Mouse (Mus musculus): ENCODE results near the gene Fbxl13. TPM values are rescaled to one million over a fixed set of nuclear protein-coding genes. Genes with fewer than 3 reads are reported as not detected.

The Fbxl13 gene
- polyA plus RNA-seq, 1 experiment = 0.19 TPM

GRCm38 (mm10) chr5:21529110-21529720 lies 116.2 kb downstream of the Fbxl13 start:
- H3K4me2 ChIP-seq (ENCODE audit: low read depth) = peak overlapping the region; percentile 90
- H3K79me2 ChIP-seq (ENCODE audit: control insufficient read depth, insufficient read depth) = no peaks in the 10 kb centered on the region
- no peak overlapping the region for H3ac ChIP-seq (ENCODE audit: control insufficient read depth, insufficient read length)
- TF ChIP-seq MYOG (IDR thresholded peaks at IDR 0.05; ENCODE audit: control insufficient read depth in 1 of 3, insufficient read depth in 1 of 3, insufficient read length in 2 of 3, low read depth in 2 of 3) = no peak
- peak in 1 of 3 experiments; percentile 13 for TF ChIP-seq MYOD1 (IDR thresholded peaks at IDR 0.05; ENCODE audit: control insufficient read depth in 1 of 3, insufficient read length in 2 of 3, low read depth in 2 of 3)
- no peak overlapping the region for H3K4me3 ChIP-seq
- H3K27me3 ChIP-seq (ENCODE audit: control insufficient read depth, insufficient read depth, insufficient read length) = no peaks in the 10 kb centered on the region
- no peaks in the 10 kb centered on the region for H3K36me3 ChIP-seq (ENCODE audit: control insufficient read depth, insufficient read depth)

- H3K4me2 ChIP-seq (ENCODE audit: low read depth) = peak overlapping the region; percentile 90
- peak; percentile 68 to 97 (median 97) for TF ChIP-seq MYOD1 (IDR thresholded peaks at IDR 0.05; ENCODE audit: control insufficient read depth in 1 of 3, insufficient read length in 2 of 3, low read depth in 2 of 3)
- no peak for TF ChIP-seq E2F4 (IDR thresholded peaks at IDR 0.05; ENCODE audit: insufficient read depth)
- TF ChIP-seq SRF (IDR thresholded peaks at IDR 0.05; ENCODE audit: control insufficient read depth, insufficient read length, low read depth) = no peak
- peak; percentile 26 to 72 (median 32) for TF ChIP-seq MYOG (IDR thresholded peaks at IDR 0.05; ENCODE audit: control insufficient read depth in 1 of 3, insufficient read depth in 1 of 3, insufficient read length in 2 of 3, low read depth in 2 of 3)
- no peak for TF ChIP-seq REST (IDR thresholded peaks at IDR 0.05; ENCODE audit: insufficient read depth, insufficient read length)
- peak; percentile 72 for TF ChIP-seq TCF12 (IDR thresholded peaks at IDR 0.05; ENCODE audit: insufficient read depth, poor library complexity, severe bottlenecking)
- TF ChIP-seq TCF3 (IDR thresholded peaks at IDR 0.05; ENCODE audit: insufficient read length, low read depth) = peak; percentile 69
- no peaks in the 10 kb centered on the region for H3K27me3 ChIP-seq (ENCODE audit: control insufficient read depth, insufficient read depth, insufficient read length)
Measured at GRCm38 (mm10) chr5:21528068-21528842, 117.2 kb downstream of the Fbxl13 start.

GRCm38 (mm10) chr5:21527488-21527911 lies 117.9 kb downstream of the Fbxl13 start:
- Histone ChIP-seq H3K4me2 (ENCODE audit: low read depth) (peak overlapping the region; percentile 90), H3K4me3 (no peak overlapping the region), H3K36me3 (ENCODE audit: control insufficient read depth, insufficient read depth) (no peaks in the 10 kb centered on the region), H3K27me3 (ENCODE audit: control insufficient read depth, insufficient read depth, insufficient read length) (no peaks in the 10 kb centered on the region), H3K79me2 (ENCODE audit: control insufficient read depth, insufficient read depth) (no peaks in the 10 kb centered on the region), H3ac (ENCODE audit: control insufficient read depth, insufficient read length) (no peak overlapping the region)
- TF ChIP-seq POLR2A (IDR thresholded peaks at IDR 0.05; ENCODE audit: insufficient read length, low read depth) = no peak
- TF ChIP-seq MYOD1 (IDR thresholded peaks at IDR 0.05; ENCODE audit: control insufficient read depth in 1 of 3, insufficient read length in 2 of 3, low read depth in 2 of 3) = peak in 1 of 3 experiments; percentile 30
- TF ChIP-seq MYOG (IDR thresholded peaks at IDR 0.05; ENCODE audit: control insufficient read depth in 1 of 3, insufficient read depth in 1 of 3, insufficient read length in 2 of 3, low read depth in 2 of 3) = peak in 1 of 3 experiments; percentile 25

More at GRCm38 (mm10) chr5:21528068-21528842, 117.2 kb downstream of the Fbxl13 start:
- no peak overlapping the region for H3K4me3 ChIP-seq
- no peaks in the 10 kb centered on the region for H3K79me2 ChIP-seq (ENCODE audit: control insufficient read depth, insufficient read depth)
- no peaks in the 10 kb centered on the region for H3K36me3 ChIP-seq (ENCODE audit: control insufficient read depth, insufficient read depth)
- H3ac ChIP-seq (ENCODE audit: control insufficient read depth, insufficient read length) = no peak overlapping the region

GRCm38 (mm10) chr5:21526835-21527485 lies 118.5 kb downstream of the Fbxl13 start:
- no peaks in the 10 kb centered on the region for H3K36me3 ChIP-seq (ENCODE audit: control insufficient read depth, insufficient read depth)
- no peaks in the 10 kb centered on the region for H3K79me2 ChIP-seq (ENCODE audit: control insufficient read depth, insufficient read depth)
- no peaks in the 10 kb centered on the region for H3K27me3 ChIP-seq (ENCODE audit: control insufficient read depth, insufficient read depth, insufficient read length)
- no peak for TF ChIP-seq MYOG (IDR thresholded peaks at IDR 0.05; ENCODE audit: control insufficient read depth in 1 of 3, insufficient read depth in 1 of 3, insufficient read length in 2 of 3, low read depth in 2 of 3)
- no peak for TF ChIP-seq POLR2A (IDR thresholded peaks at IDR 0.05; ENCODE audit: insufficient read length, low read depth)
- TF ChIP-seq CEBPB (IDR thresholded peaks at IDR 0.05; ENCODE audit: insufficient read depth, poor library complexity, severe bottlenecking) = no peak
- no peak for TF ChIP-seq TCF12 (IDR thresholded peaks at IDR 0.05; ENCODE audit: insufficient read depth, poor library complexity, severe bottlenecking)
- TF ChIP-seq MAX (IDR thresholded peaks at IDR 0.05; ENCODE audit: low read depth) = no peak
- no peak for TF ChIP-seq USF1 (IDR thresholded peaks at IDR 0.05; ENCODE audit: low read depth)
- H3ac ChIP-seq (ENCODE audit: control insufficient read depth, insufficient read length) = no peak overlapping the region
- H3K4me3 ChIP-seq = no peak overlapping the region
- H3K4me2 ChIP-seq (ENCODE audit: low read depth) = no peak overlapping the region

GRCm38 (mm10) chr5:21519166-21519565 lies 126.3 kb downstream of the Fbxl13 start:
- Histone ChIP-seq H3K36me3 (ENCODE audit: control insufficient read depth, insufficient read depth) (no peaks in the 10 kb centered on the region), H3K27me3 (ENCODE audit: control insufficient read depth, insufficient read depth, insufficient read length) (no peaks in the 10 kb centered on the region), H3ac (ENCODE audit: control insufficient read depth, insufficient read length) (no peak overlapping the region), H3K4me3 (no peak overlapping the region), H3K79me2 (ENCODE audit: control insufficient read depth, insufficient read depth) (no peaks in the 10 kb centered on the region), H3K4me2 (ENCODE audit: low read depth) (peak overlapping the region; percentile 39)
- TF ChIP-seq CEBPB (IDR thresholded peaks at IDR 0.05; ENCODE audit: insufficient read depth, poor library complexity, severe bottlenecking) (no peak), MYOG (IDR thresholded peaks at IDR 0.05; ENCODE audit: control insufficient read depth in 1 of 3, insufficient read depth in 1 of 3, insufficient read length in 2 of 3, low read depth in 2 of 3) (no peak), MYOD1 (IDR thresholded peaks at IDR 0.05; ENCODE audit: control insufficient read depth in 1 of 3, insufficient read length in 2 of 3, low read depth in 2 of 3) (peak in 2 of 3 experiments; percentile 68 to 76), TCF12 (IDR thresholded peaks at IDR 0.05; ENCODE audit: insufficient read depth, poor library complexity, severe bottlenecking) (peak; percentile 15), TCF3 (IDR thresholded peaks at IDR 0.05; ENCODE audit: insufficient read length, low read depth) (no peak), MAX (IDR thresholded peaks at IDR 0.05; ENCODE audit: low read depth) (no peak)

All from myocyte (in vitro differentiated cells).